Mouse (Mus musculus): ENCODE data around the gene B230118H07Rik. TPM values are rescaled to one million over a fixed set of nuclear protein-coding genes. Genes with fewer than 3 reads are reported as not detected.

Gene B230118H07Rik
- polyA plus RNA-seq, 2 experiments from 2014 or later, result 0.82 to 3.5 TPM

DNA sequence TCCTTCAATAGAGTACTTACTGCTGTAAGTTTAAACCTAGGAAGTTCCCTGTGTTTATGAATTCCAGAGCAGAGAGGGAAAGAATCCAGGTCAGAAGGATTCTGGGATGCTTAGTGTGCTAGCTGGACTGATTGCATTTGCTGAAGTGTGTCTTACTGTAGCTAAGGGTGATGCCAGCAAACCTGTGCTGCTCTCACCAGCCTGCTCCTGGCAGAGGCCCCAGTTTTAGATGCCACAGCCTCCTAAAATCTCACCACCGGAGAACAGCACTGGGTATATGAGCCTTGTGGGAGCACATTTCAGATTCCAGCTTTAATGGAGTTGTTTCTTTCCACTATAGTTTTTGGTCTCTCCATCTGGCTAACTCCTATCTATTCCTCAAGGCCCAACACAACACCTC is 129.4 kb downstream of the B230118H07Rik start:
- no peak for ATAC-seq

Other genes with a start within 250 kb of the B230118H07Rik start
- gene Rag2, start 24.8 kb downstream of the B230118H07Rik start, polyA plus RNA-seq (2017; shearing (Covaris generic)), result under 1 TPM in 1 of 2 experiments, not detected in 1; 0.27 TPM
- not detected for gene Rag1, start within 50 bp of the B230118H07Rik start, polyA plus RNA-seq (2017; shearing (Covaris generic))
- 10 to 100 TPM; 13.2 to 15.5 TPM for gene Traf6, start 28.9 kb upstream of the B230118H07Rik start, polyA plus RNA-seq (2017; shearing (Covaris generic))
- gene Prr5l, start 233.5 kb upstream of the B230118H07Rik start, polyA plus RNA-seq (2017; shearing (Covaris generic)), result 1 to 10 TPM; 1.5 to 3.1 TPM
- gene Commd9, start 236.7 kb upstream of the B230118H07Rik start, polyA plus RNA-seq (2017; shearing (Covaris generic)), result 10 to 100 TPM; 27.8 to 37.1 TPM

Data from CD4-positive, CD25-positive, alpha-beta regulatory T cell, adult 4 months (primary cell).